24 mouse cellular contexts compared by ENCODE assay signal in the genomic region with DNA sequence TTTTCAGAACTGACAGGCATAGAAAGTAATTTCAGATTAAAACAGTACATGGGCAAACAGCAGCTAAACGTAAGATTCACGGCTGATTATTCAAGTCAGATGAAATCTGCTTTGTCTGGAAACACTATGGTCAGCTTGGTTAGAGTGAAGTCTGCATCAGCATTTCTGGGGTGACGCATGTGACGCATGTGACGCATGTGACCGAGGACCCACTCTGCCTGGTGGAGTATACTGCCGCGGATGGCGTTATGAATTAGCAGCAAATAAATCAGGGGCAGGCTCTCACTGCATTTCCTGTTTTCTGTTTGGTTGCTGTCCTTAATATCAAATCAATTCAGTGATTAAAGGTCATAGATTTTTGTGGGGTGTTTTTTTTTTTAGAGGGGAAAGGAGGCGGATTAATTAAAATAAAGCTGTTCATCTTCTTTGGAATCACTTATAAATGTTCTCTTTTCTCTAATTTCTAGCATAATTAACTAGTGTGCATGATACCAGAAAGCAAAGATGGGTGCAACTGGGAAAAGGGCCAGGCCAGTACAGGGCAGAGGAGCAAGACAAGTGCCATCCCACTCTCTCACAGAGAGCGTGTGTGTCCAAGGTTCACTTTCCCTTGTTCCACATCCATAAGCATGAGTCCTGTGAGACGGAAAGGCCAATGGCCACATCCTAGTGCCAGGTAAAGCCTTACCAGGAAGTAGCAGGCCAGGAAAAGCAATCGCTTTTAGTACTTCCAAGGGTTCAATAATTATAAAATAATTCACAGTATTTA.
DNase-seq lines count a peak whose midpoint lies in the region; ATAC-seq lines count a peak whose summit lies in the region.
"Had no signal": no experiment of that assay in that cellular context is flagged by ENCODE, and none has a peak within 500 bp of the region (broad histone marks: within the 10 kb centered on the region; RNA-seq: fewer than 3 reads in every experiment).

No protein-coding gene starts in this region.

- WGBS in kidney, embryonic 14.5 days, result 88% methylated on average over 13 of the region's 13 CpGs

- no peaks in the 10 kb centered on the region; the same call in 1 of the 2 replicates for H3K36me3 ChIP-seq in kidney, embryonic 14.5 days (ENCODE audit: control insufficient read depth, insufficient read depth, low read length)
- H3K36me3 ChIP-seq: lung, embryonic 15.5 days had no signal

- H3K9ac ChIP-seq in kidney, embryonic 14.5 days (ENCODE audit: low read depth, low read length), result no peak overlapping the region
- H3K9ac ChIP-seq: limb, embryonic 13.5 days; lung, embryonic 15.5 days had no signal

- no peak overlapping the region for H3K4me2 ChIP-seq in kidney, embryonic 14.5 days (replicated peaks; ENCODE audit: low read depth, low read length)
- H3K4me2 ChIP-seq: limb, embryonic 13.5 days; liver, embryonic 11.5 days; lung, embryonic 15.5 days; midbrain, embryonic 11.5 days had no signal

- no peaks in the 10 kb centered on the region for H3K4me1 ChIP-seq in kidney, embryonic 14.5 days (ENCODE audit: control insufficient read depth, insufficient read depth, low read length)
- H3K4me1 ChIP-seq: limb, embryonic 13.5 days; lung, embryonic 15.5 days had no signal

- peak; percentile 63 for DNase-seq in kidney, adult 11 months
- peak; percentile 45 to 62 for DNase-seq in kidney, adult 8-10 months
- peak; percentile 53 for DNase-seq in kidney, postnatal 10 days
- DNase-seq in thymus, adult 18-20 months, result no peak
- no peak for DNase-seq in retina, embryonic 14.5 days (ENCODE audit: low spot score)
- DNase-seq in right cerebral cortex, postnatal 14 days, result no peak
- DNase-seq: adrenal gland, postnatal 14 days; cerebellum, adult 2 months; cerebellum, postnatal 14 days; gastrocnemius, adult 2 months; heart, postnatal 14 days; lung, postnatal 36 days; right cerebral cortex, adult 18-20 months; right cerebral cortex, postnatal 4 days; thymus, postnatal 4 days had no signal

- no peak overlapping the region for H3K27ac ChIP-seq in kidney, embryonic 14.5 days (ENCODE audit: low read depth, low read length)
- H3K27ac ChIP-seq: gastrocnemius, adult 2 months; limb, embryonic 13.5 days; lung, embryonic 15.5 days had no signal

- no peaks in the 10 kb centered on the region for H3K9me3 ChIP-seq in kidney, embryonic 14.5 days (ENCODE audit: control insufficient read depth, low read length)
- H3K9me3 ChIP-seq: limb, embryonic 13.5 days; lung, embryonic 15.5 days had no signal

- H3K4me3 ChIP-seq in kidney, embryonic 14.5 days (ENCODE audit: low read length), result no peak overlapping the region
- H3K4me3 ChIP-seq: erythroblast, embryonic 14.5 days; gastrocnemius, adult 2 months; limb, embryonic 13.5 days; lung, embryonic 15.5 days had no signal

- no peak for ATAC-seq in kidney, embryonic 14.5 days (ENCODE audit: low FRiP score, low TSS enrichment)
- ATAC-seq: CD4-positive, CD25-positive, alpha-beta regulatory T cell, adult 4 months; forebrain, embryonic 16.5 days; midbrain, embryonic 16.5 days had no signal

- no peaks in the 10 kb centered on the region for H3K27me3 ChIP-seq in kidney, embryonic 14.5 days (ENCODE audit: control insufficient read depth, insufficient read depth, low read length)
- H3K27me3 ChIP-seq: limb, embryonic 13.5 days; lung, embryonic 15.5 days had no signal

Comparison
In these comparisons a context has a peak if more than half of its experiments do, and no peak if none do; other contexts are left out.
1. DNase-seq: peak in kidney, adult 11 months (single experiment), kidney, adult 8-10 months (2 of 2) and kidney, postnatal 10 days (single experiment); none in thymus, adult 18-20 months (0 of 2), retina, embryonic 14.5 days (single experiment) and right cerebral cortex, postnatal 14 days (single experiment).